Mouse (Mus musculus): ENCODE data around the gene Gm9958. TPM values are rescaled to one million over a fixed set of nuclear protein-coding genes. Genes with fewer than 3 reads are reported as not detected.

Gm9958 gene
- polyA plus RNA-seq, 1 experiment from 2014 or later = 6.6 TPM

Other genes with a start within 250 kb of the Gm9958 start
- 30.3 TPM in 2 replicates for gene Cox18, start 143.2 kb upstream of the Gm9958 start, polyA plus RNA-seq (2015; fragmentation: Nextera tagmentation; extraction: Ambion mirVana)
- 23.1 and 23.2 TPM in 2 replicates for gene Ankrd17, start 627 bp upstream of the Gm9958 start, polyA plus RNA-seq (2015; fragmentation: Nextera tagmentation; extraction: Ambion mirVana)
- gene Alb, start 93.7 kb downstream of the Gm9958 start, polyA plus RNA-seq (2015; fragmentation: Nextera tagmentation; extraction: Ambion mirVana) = 51.4 and 80.7 TPM in 2 replicates
- 175 and 235 TPM in 2 replicates for gene Afp, start 123.5 kb downstream of the Gm9958 start, polyA plus RNA-seq (2015; fragmentation: Nextera tagmentation; extraction: Ambion mirVana)
- gene Afm, start 151.7 kb downstream of the Gm9958 start, polyA plus RNA-seq (2015; fragmentation: Nextera tagmentation; extraction: Ambion mirVana) = 9.4 and 10.7 TPM in 2 replicates
- gene 5830473C10Rik, start 193.9 kb downstream of the Gm9958 start, polyA plus RNA-seq (2015; fragmentation: Nextera tagmentation; extraction: Ambion mirVana) = 0.06 TPM in 1 of 2 replicates, not detected in the other

All from intestine, embryonic 15.5 days (tissue).